Mouse (Mus musculus) embryonic facial prominence, embryonic 12.5 days (tissue): ENCODE measurements at regions not wholly inside any gene's neighbourhood (a gene's known extent, or its start where the extent isn't known, plus 50 kb on each side); places are given as distances from the start of the nearest gene placed in this dataset.

Experiments
- ATAC-seq: fragments of 200-750 bp; cut with Nextera tagmentation; 2 replicates; pipeline ENCODE4 v1.8.0; 2017; ENCODE audit not compliant: insufficient number of reproducible peaks, insufficient read depth, low FRiP score, low TSS enrichment
- H3K27ac ChIP-seq: fragments of 300-500 bp; sonication (generic); 2 replicates; pipeline ENCODE4 v1.5.1; 2016; ENCODE audit warnings: mild to moderate bottlenecking
- H3K27me3 ChIP-seq: fragments of 300-500 bp; sonication (generic); 2 replicates; pipeline ENCODE4 v1.6.1; 2016; ENCODE audit warnings: mild to moderate bottlenecking, moderate library complexity
- H3K36me3 ChIP-seq: fragments of 300-500 bp; sonication (generic); 2 replicates; pipeline ENCODE4 v1.6.1; 2016; ENCODE audit warnings: mild to moderate bottlenecking
- H3K4me1 ChIP-seq: fragments of 300-500 bp; sonication (generic); 2 replicates; pipeline ENCODE4 v1.6.1; 2016
- H3K4me2 ChIP-seq: fragments of 300-500 bp; sonication (generic); replicated peaks from 2 replicates; pipeline ENCODE4 v1.6.1; 2016; ENCODE audit warnings: mild to moderate bottlenecking, moderate library complexity
- H3K4me3 ChIP-seq: fragments of 300-500 bp; sonication (generic); 2 replicates; pipeline ENCODE4 v1.5.1; 2016; ENCODE audit warnings: mild to moderate bottlenecking
- H3K9ac ChIP-seq: fragments of 300-500 bp; sonication (generic); 2 replicates; pipeline ENCODE4 v1.6.1; 2016; ENCODE audit warnings: mild to moderate bottlenecking, moderate library complexity
- H3K9me3 ChIP-seq: fragments of 300-500 bp; sonication (generic); 2 replicates; pipeline ENCODE4 v1.6.1; 2016; ENCODE audit warnings: mild to moderate bottlenecking, moderate library complexity
- whole genome bisulfite sequencing: fragments of 180-500 bp; shearing (Covaris S2); methylation state at CpG from one replicate; pipeline ENCODE4 v1.1.7; 2016; 5-methylcytosine and 5-hydroxymethylcytosine counted together

GRCm38 (mm10) chr15:62954889-62955288, 890.1 kb downstream of the Gsdmc2 start:
- Histone ChIP-seq H3K9ac (no peak overlapping the region), H3K27ac (no peak overlapping the region), H3K36me3 (no peaks in the 10 kb centered on the region), H3K4me2 (no peak overlapping the region), H3K4me1 (peaks cover 7% of the 10 kb centered on the region), H3K27me3 (no peaks in the 10 kb centered on the region), H3K9me3 (no peaks in the 10 kb centered on the region), H3K4me3 (no peak overlapping the region)
- WGBS: 81% methylated on average over 1 of the region's 1 CpGs
- no peak for ATAC-seq

DNA sequence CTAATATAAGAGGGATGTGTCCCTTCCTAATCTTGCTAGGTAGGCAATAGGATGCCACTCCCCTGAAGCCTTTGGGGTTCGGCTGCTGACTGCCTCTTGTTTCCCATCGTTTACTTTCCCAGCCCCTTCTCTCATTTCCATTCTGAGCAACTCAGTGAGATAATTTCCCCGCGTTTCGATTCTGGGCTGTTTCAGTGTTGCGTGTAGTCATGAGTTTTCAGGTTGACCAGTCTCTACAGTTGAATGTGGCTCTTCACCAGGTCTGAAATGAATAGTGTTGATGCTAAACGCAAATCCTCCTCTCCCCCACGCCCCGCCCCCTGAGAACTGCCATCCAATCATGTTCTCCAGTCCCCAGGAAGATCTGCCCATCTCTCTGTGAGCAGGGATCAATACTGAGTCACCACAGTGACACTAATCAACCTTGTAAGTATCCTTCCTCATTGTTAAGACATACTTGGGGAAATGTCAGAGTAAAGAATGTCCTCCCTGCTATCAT, 890.6 kb downstream of the Gsdmc2 start:
- WGBS: 73% methylated on average over 9 of the region's 9 CpGs
- no peaks in the 10 kb centered on the region for H3K36me3 ChIP-seq
- H3K4me2 ChIP-seq: no peak overlapping the region
- peaks cover 7% of the 10 kb centered on the region for H3K4me1 ChIP-seq
- no peak overlapping the region for H3K27ac ChIP-seq
- no peak overlapping the region for H3K4me3 ChIP-seq
- H3K9me3 ChIP-seq: no peaks in the 10 kb centered on the region
- no peak overlapping the region for H3K9ac ChIP-seq
- no peaks in the 10 kb centered on the region for H3K27me3 ChIP-seq
- ATAC-seq: no peak

GRCm38 (mm10) chr15:62953215-62953941, 891.6 kb downstream of the Gsdmc2 start:
- 45% methylated on average over 6 of the region's 6 CpGs for WGBS

DNA sequence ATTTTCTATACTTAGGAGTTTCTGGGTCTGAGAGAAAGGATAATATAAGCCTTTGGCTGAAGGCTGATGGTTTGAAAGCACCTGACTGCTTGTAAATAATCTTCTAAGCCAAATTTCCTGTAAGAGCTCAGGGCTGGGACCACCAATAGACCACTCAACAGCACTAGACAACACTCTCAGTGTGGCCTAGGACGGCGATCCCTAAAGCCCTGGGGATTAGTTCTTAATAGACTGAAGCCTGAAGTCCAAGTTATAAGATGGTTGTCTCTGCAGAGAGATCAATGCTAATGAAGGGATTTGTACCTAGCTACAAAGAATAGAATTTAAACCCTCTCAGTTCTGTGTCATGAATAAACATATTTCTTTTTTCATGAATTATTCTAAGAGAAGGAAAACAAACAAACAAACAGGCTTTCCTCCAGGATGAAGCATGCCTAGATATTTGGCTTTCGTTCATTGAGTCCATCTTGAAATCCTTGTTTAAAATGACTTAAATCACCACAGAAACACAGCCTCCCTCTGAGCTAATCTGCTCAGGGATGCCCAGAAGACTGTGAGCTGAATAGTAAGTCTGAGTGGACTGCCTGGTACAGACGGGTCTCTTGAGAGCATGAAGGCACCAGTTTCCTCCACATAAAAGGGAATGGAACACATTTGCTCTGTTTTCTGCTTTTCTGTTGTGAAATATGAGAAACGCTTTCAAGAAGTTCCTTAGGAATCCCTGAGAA, 892.3 kb downstream of the Gsdmc2 start:
- Histone ChIP-seq H3K27ac (0 out of 2 replicates have a peak overlapping the region, but pooled peaks have one; percentile 55), H3K36me3 (no peaks in the 10 kb centered on the region), H3K4me1 (peaks cover 7% of the 10 kb centered on the region), H3K4me3 (no peak overlapping the region), H3K9ac (no peak overlapping the region), H3K4me2 (no peak overlapping the region), H3K9me3 (no peaks in the 10 kb centered on the region), H3K27me3 (no peaks in the 10 kb centered on the region)
- no peak for ATAC-seq
- WGBS: 52% methylated on average over 5 of the region's 5 CpGs

More at GRCm38 (mm10) chr15:62953215-62953941, 891.6 kb downstream of the Gsdmc2 start:
- no peaks in the 10 kb centered on the region for H3K9me3 ChIP-seq
- H3K9ac ChIP-seq: no peak overlapping the region
- H3K36me3 ChIP-seq: no peaks in the 10 kb centered on the region
- no peak overlapping the region for H3K4me3 ChIP-seq
- H3K27me3 ChIP-seq: no peaks in the 10 kb centered on the region
- no peak overlapping the region for H3K4me2 ChIP-seq
- peak; percentile 56; the same call in 1 of the 2 replicates for ATAC-seq
- peaks cover 7% of the 10 kb centered on the region for H3K4me1 ChIP-seq
- peak overlapping the region; percentile 55; the same call in 1 of the 2 replicates for H3K27ac ChIP-seq

DNA sequence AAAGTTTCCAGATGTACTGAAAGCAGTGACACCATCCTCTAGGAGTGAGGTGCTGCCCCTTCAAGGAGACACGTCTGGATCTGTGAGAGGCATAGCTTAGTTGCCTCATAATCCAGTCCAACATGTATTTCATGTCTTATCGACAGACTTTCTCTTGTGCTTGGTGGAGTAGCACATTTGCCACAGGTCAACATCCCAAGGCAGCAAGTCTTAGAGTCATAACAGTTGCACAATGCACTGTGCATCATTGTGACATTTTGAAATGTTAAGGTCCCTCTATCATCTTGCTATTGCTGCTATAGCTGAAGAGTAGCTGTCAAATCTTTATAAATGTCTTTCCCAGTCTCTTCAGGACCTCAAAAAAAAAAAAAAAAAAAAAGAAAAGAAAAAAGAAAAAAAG, 905.6 kb downstream of the Gsdmc2 start:
- Histone ChIP-seq H3K36me3 (no peaks in the 10 kb centered on the region), H3K9me3 (no peaks in the 10 kb centered on the region), H3K27ac (no peak overlapping the region), H3K4me3 (no peak overlapping the region), H3K4me1 (0 out of 2 replicates have a peak, but pooled peaks cover 6% of the 10 kb centered on the region), H3K27me3 (no peaks in the 10 kb centered on the region), H3K4me2 (no peak overlapping the region), H3K9ac (no peak overlapping the region)
- WGBS: 73% methylated on average over 2 of the region's 2 CpGs
- ATAC-seq: no peak

DNA sequence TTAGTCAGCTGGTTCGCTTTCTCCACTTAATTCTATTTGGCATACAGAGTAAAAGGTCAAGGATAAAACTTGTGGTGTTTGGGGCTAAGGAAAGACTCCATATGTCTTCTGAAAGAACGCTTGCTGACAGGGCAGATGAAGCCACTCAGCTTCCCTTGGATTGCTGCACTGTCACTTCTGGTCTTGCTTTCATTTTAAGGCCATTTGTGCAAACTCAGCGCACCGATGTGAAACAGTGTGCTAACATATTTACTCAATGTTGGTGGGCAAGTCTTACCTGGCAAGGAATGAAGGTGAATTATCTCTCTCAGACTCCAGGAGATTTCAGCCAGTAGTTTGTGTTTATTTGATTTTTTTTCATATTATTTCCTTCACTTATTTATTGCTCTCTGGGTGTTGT, 907.2 kb downstream of the Gsdmc2 start:
- Histone ChIP-seq H3K36me3 (no peaks in the 10 kb centered on the region), H3K27ac (no peak overlapping the region), H3K4me3 (no peak overlapping the region), H3K27me3 (no peaks in the 10 kb centered on the region), H3K4me2 (no peak overlapping the region), H3K9ac (no peak overlapping the region), H3K9me3 (no peaks in the 10 kb centered on the region), H3K4me1 (0 out of 2 replicates have a peak, but pooled peaks cover 8% of the 10 kb centered on the region)
- 88% methylated on average over 4 of the region's 4 CpGs for WGBS
- no peak for ATAC-seq

DNA sequence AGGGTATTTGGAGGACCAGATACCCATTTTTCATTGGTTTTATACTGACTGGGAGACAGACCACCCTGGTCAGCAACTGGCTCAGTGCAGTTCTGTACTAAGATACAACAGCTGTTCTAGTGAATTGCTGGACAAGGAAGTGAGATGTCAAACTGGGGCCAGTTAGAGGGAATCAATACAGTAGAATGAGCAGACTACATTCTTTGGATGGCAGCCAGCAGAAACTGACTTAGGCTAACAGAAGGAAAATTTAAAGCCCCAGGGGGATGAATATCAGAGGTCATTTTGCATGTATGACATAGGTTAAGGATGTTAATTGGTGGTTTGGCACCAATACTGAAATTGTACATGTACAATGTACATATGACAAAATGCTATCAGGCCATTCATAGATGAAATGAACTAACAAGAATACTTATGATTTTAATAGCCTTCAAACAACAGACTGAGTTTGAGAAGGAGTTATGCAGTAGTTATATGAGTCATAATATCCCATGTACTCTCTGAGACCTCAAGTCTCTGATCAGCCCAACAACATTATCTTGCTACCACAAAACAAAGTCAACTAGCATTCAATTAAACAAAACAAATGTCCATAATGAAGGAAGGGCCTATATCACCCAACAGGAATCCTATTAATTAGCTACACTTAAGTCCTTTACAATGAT, 910.3 kb downstream of the Gsdmc2 start:
- no peaks in the 10 kb centered on the region for H3K27me3 ChIP-seq
- no peak overlapping the region for H3K27ac ChIP-seq
- no peaks in the 10 kb centered on the region for H3K9me3 ChIP-seq
- no peak overlapping the region for H3K4me3 ChIP-seq
- H3K9ac ChIP-seq: no peak overlapping the region
- no peak overlapping the region for H3K4me2 ChIP-seq
- ATAC-seq: no peak
- 0 out of 2 replicates have a peak, but pooled peaks cover 8% of the 10 kb centered on the region for H3K4me1 ChIP-seq
- H3K36me3 ChIP-seq: no peaks in the 10 kb centered on the region

GRCm38 (mm10) chr15:62920520-62920919, 924.5 kb downstream of the Gsdmc2 start:
- no peak overlapping the region for H3K9ac ChIP-seq
- 89% methylated on average over 2 of the region's 2 CpGs for WGBS
- no peaks in the 10 kb centered on the region for H3K36me3 ChIP-seq
- ATAC-seq: no peak
- no peaks in the 10 kb centered on the region for H3K27me3 ChIP-seq
- H3K4me3 ChIP-seq: no peak overlapping the region
- no peaks in the 10 kb centered on the region for H3K9me3 ChIP-seq
- no peaks in the 10 kb centered on the region for H3K4me1 ChIP-seq
- no peak overlapping the region for H3K27ac ChIP-seq
- H3K4me2 ChIP-seq: no peak overlapping the region

DNA sequence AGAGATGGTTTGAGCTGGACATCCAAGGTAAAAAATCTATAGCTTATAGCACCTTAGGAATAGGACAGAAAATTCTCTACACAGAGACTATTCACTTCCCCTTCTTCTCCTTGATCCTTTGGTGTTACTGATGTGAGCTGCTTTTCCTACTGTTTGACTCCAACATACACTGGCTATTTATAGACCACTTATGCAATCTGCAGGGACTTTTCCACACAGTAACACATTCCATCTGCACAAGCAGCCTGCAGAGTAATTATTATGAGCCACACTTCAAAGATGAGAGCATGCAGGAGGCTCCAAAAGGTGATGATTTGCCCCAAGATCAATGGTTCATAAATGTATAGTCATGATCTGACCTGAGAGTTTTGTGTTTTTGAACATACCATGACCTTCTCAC, 925.7 kb downstream of the Gsdmc2 start:
- H3K27ac ChIP-seq: no peak overlapping the region
- no peak overlapping the region for H3K4me2 ChIP-seq
- no peak overlapping the region for H3K9ac ChIP-seq
- no peaks in the 10 kb centered on the region for H3K4me1 ChIP-seq
- ATAC-seq: no peak
- H3K4me3 ChIP-seq: no peak overlapping the region
- no peaks in the 10 kb centered on the region for H3K9me3 ChIP-seq
- H3K27me3 ChIP-seq: no peaks in the 10 kb centered on the region
- H3K36me3 ChIP-seq: no peaks in the 10 kb centered on the region

- Histone ChIP-seq H3K4me1 (peaks cover 3% of the 10 kb centered on the region; the same call in 1 of the 2 replicates), H3K9ac (no peak overlapping the region), H3K4me2 (no peak overlapping the region), H3K4me3 (no peak overlapping the region), H3K27me3 (no peaks in the 10 kb centered on the region), H3K27ac (no peak overlapping the region), H3K36me3 (no peaks in the 10 kb centered on the region), H3K9me3 (no peaks in the 10 kb centered on the region)
- WGBS: 40% methylated on average over 4 of the region's 4 CpGs
- no peak for ATAC-seq
Observed at GRCm38 (mm10) chr15:62908379-62908778, 936.6 kb downstream of the Gsdmc2 start.

DNA sequence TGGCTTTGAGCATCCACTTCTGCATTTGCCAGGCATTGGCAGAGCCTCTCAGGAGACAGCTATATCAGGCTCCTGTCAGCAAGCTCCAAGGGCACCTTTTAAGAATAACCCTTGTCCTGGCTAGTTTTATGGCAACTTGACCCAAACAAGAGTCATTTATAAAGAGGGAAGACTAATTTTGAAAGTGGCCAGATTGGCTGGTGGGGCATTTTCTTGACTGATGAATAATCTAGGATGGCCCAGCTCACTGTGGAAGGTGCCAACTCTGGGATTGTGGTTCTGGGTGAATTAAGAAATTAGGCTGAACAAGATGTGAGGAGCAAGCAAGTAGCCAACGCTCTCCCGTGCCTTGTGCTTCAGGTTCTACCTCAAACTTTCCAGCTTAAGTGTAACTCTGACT, 937.8 kb downstream of the Gsdmc2 start:
- Histone ChIP-seq H3K4me2 (no peak overlapping the region), H3K27ac (no peak overlapping the region), H3K9ac (no peak overlapping the region), H3K27me3 (no peaks in the 10 kb centered on the region), H3K4me3 (no peak overlapping the region), H3K4me1 (peaks cover 9% of the 10 kb centered on the region), H3K36me3 (no peaks in the 10 kb centered on the region), H3K9me3 (no peaks in the 10 kb centered on the region)
- WGBS: 94% methylated on average over 2 of the region's 2 CpGs
- ATAC-seq: no peak
